In the genomic region with DNA sequence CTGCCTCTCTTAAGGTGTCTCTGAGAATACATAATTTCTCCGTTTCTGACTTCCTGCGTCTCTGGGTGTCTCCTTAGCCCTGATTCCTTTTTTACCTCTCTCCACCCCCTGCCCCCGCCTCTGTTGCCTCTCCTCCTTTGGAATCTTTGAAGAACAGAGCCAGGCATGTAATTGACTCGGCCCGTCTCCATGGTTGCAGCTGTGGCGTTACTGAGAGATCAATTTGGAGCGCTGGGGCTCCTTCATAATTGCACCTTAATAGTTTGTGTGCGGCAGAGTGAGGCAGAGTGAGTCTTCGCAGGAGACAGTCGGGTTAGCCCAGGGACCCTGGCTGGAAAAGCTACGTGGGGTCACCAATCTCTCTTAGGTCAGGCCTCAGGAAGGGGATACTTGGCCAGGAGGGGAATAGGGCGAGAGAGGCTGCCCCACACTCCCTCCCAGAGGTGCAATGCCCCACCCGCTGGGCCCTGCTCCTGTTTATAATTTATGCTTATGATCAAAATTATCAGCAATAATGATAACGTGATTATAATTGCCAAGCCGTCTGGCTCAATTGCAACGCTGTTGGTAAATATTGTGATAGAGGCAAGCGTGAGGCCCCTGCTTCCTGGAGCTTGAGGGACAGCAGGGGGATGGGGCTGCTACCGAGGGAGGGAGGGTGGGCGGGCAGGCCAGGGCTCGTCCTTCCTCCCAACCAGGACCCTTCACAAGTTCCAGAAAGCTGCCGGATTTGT, we compare ENCODE assay signal across 10 mouse cellular contexts. TPM values are rescaled to one million over a fixed set of nuclear protein-coding genes. Genes with fewer than 3 reads are reported as not detected.
DNase-seq lines count a peak whose midpoint lies in the region; ATAC-seq and TF ChIP-seq lines count a peak whose summit lies in the region.
"Had no signal": no experiment of that assay in that cellular context is flagged by ENCODE, and none has a peak within 500 bp of the region (broad histone marks: within the 10 kb centered on the region; RNA-seq: fewer than 3 reads in every experiment).

No protein-coding gene starts in this region.

- DNase-seq in spleen, postnatal 36 days (ENCODE audit: low spot score in 2 of 2): no peak
- DNase-seq in kidney, postnatal 10 days: no peak
- DNase-seq in kidney, postnatal 14 days: no peak
- no peak for DNase-seq in cerebellum, adult 11 months
- DNase-seq: adrenal gland, postnatal 14 days; heart, postnatal 10 days had no signal

- no peak; the same call in 1 of the 2 replicates for ATAC-seq in embryonic facial prominence, embryonic 13.5 days (ENCODE audit: insufficient number of reproducible peaks, insufficient read depth, low FRiP score, low TSS enrichment, low read depth)
- peak; percentile 35 for ATAC-seq in intestine, embryonic 15.5 days
- ATAC-seq in midbrain, embryonic 15.5 days (replicated peaks): peak; percentile 63

- no peaks in the 10 kb centered on the region for H3K9me3 ChIP-seq in ES-Bruce4 (replicated peaks; ENCODE audit: control insufficient read depth, insufficient read depth, low read length, poor library complexity, severe bottlenecking)
- no peaks in the 10 kb centered on the region for H3K9me3 ChIP-seq in embryonic facial prominence, embryonic 13.5 days
- H3K9me3 ChIP-seq in intestine, embryonic 15.5 days: no peaks in the 10 kb centered on the region
- no peaks in the 10 kb centered on the region for H3K9me3 ChIP-seq in midbrain, embryonic 15.5 days

- no peaks in the 10 kb centered on the region for H3K36me3 ChIP-seq in ES-Bruce4 (ENCODE audit: control insufficient read depth, insufficient read depth, low read length, poor library complexity, severe bottlenecking)
- no peaks in the 10 kb centered on the region for H3K36me3 ChIP-seq in embryonic facial prominence, embryonic 13.5 days
- H3K36me3 ChIP-seq in intestine, embryonic 15.5 days: no peaks in the 10 kb centered on the region
- no peaks in the 10 kb centered on the region for H3K36me3 ChIP-seq in midbrain, embryonic 15.5 days (replicated peaks)

- H3K9ac ChIP-seq in ES-Bruce4 (ENCODE audit: low read depth, poor library complexity, severe bottlenecking): peak overlapping the region; percentile 48
- H3K9ac ChIP-seq in embryonic facial prominence, embryonic 13.5 days: peak overlapping the region; percentile 52; the same call in 1 of the 2 replicates
- H3K9ac ChIP-seq in intestine, embryonic 15.5 days: no peak overlapping the region
- no peak overlapping the region for H3K9ac ChIP-seq in midbrain, embryonic 15.5 days

- peak overlapping the region; percentile 43 for H3K4me2 ChIP-seq in embryonic facial prominence, embryonic 13.5 days
- 0 out of 2 replicates have a peak overlapping the region, but pooled peaks have one; percentile 2 for H3K4me2 ChIP-seq in intestine, embryonic 15.5 days (replicated peaks)
- H3K4me2 ChIP-seq in midbrain, embryonic 15.5 days: peak overlapping the region; percentile 26

- 0 out of 2 replicates have a peak overlapping the region, but pooled peaks have one; percentile 6 for H3K4me3 ChIP-seq in ES-Bruce4 (ENCODE audit: low read depth, low read length)
- H3K4me3 ChIP-seq in embryonic facial prominence, embryonic 13.5 days: 0 out of 2 replicates have a peak overlapping the region, but pooled peaks have one; percentile 1
- H3K4me3 ChIP-seq in intestine, embryonic 15.5 days (replicated peaks): no peak overlapping the region
- no peak overlapping the region for H3K4me3 ChIP-seq in midbrain, embryonic 15.5 days

- WGBS in embryonic facial prominence, embryonic 13.5 days: 7% methylated on average over 21 of the region's 21 CpGs
- 25% methylated on average over 21 of the region's 21 CpGs for WGBS in intestine, embryonic 15.5 days
- whole genome bisulfite sequencing in midbrain, embryonic 15.5 days: 11% methylated on average over 21 of the region's 21 CpGs

- no peak for TF ChIP-seq CTCF in ES-Bruce4 (IDR thresholded peaks at IDR 0.05; ENCODE audit: low read depth, low read length)

- H3K4me1 ChIP-seq in ES-Bruce4 (ENCODE audit: control insufficient read depth, insufficient read depth, low read length): no peaks in the 10 kb centered on the region
- H3K4me1 ChIP-seq in embryonic facial prominence, embryonic 13.5 days: peaks cover 19% of the 10 kb centered on the region
- H3K4me1 ChIP-seq in intestine, embryonic 15.5 days (replicated peaks): peaks cover 21% of the 10 kb centered on the region
- peaks cover 13% of the 10 kb centered on the region for H3K4me1 ChIP-seq in midbrain, embryonic 15.5 days

- no peak for TF ChIP-seq POLR2A in ES-Bruce4 (IDR thresholded peaks at IDR 0.05; ENCODE audit: insufficient read depth, low read length)

- H3K27ac ChIP-seq in ES-Bruce4 (ENCODE audit: insufficient read depth, low read length): no peak overlapping the region
- peak overlapping the region; percentile 66 for H3K27ac ChIP-seq in embryonic facial prominence, embryonic 13.5 days
- H3K27ac ChIP-seq in intestine, embryonic 15.5 days: no peak overlapping the region
- peak overlapping the region; percentile 61 for H3K27ac ChIP-seq in midbrain, embryonic 15.5 days

- no peak for TF ChIP-seq EP300 in ES-Bruce4 (IDR thresholded peaks at IDR 0.05; ENCODE audit: insufficient read depth, low read depth, low read length)

- H3K27me3 ChIP-seq in ES-Bruce4 (ENCODE audit: control insufficient read depth, insufficient read depth, low read length, poor library complexity, severe bottlenecking): no peaks in the 10 kb centered on the region
- no peaks in the 10 kb centered on the region for H3K27me3 ChIP-seq in embryonic facial prominence, embryonic 13.5 days
- H3K27me3 ChIP-seq in intestine, embryonic 15.5 days (replicated peaks): no peaks in the 10 kb centered on the region
- H3K27me3 ChIP-seq in midbrain, embryonic 15.5 days (replicated peaks): no peaks in the 10 kb centered on the region

RNA-seq across cellular contexts. Expression of a gene that starts 9.9 kb away (rescaled TPM):
- 91.5 and 94.2 TPM in 2 replicates for polyA plus RNA-seq in ES-Bruce4 (2011; ENCODE audit: insufficient read depth, insufficient read length, low read depth, missing spikeins)
- 130 TPM in 2 replicates for polyA plus RNA-seq in embryonic facial prominence, embryonic 13.5 days (2015; fragmentation: Nextera tagmentation; extraction: Ambion mirVana)
- polyA plus RNA-seq in intestine, embryonic 15.5 days (2015; fragmentation: Nextera tagmentation; extraction: Ambion mirVana): 81.6 and 84.4 TPM in 2 replicates
- polyA plus RNA-seq in midbrain, embryonic 15.5 days (2015; fragmentation: Nextera tagmentation; extraction: Ambion mirVana): 89.0 and 90.2 TPM in 2 replicates

Comparison
In these comparisons a context has a peak if more than half of its experiments do, and no peak if none do; other contexts are left out.
1. H3K27ac ChIP-seq: peak in embryonic facial prominence, embryonic 13.5 days (single experiment) and midbrain, embryonic 15.5 days (single experiment); none in ES-Bruce4 (single experiment) and intestine, embryonic 15.5 days (single experiment).
2. H3K4me3 ChIP-seq: peak in ES-Bruce4 (single experiment) and embryonic facial prominence, embryonic 13.5 days (single experiment); none in intestine, embryonic 15.5 days (single experiment) and midbrain, embryonic 15.5 days (single experiment).
3. H3K9ac ChIP-seq: peak in ES-Bruce4 (single experiment) and embryonic facial prominence, embryonic 13.5 days (single experiment); none in intestine, embryonic 15.5 days (single experiment) and midbrain, embryonic 15.5 days (single experiment).
4. Peak in every context shown above with its lines, with median percentiles within 50 percentile points of each other: H3K4me2 ChIP-seq.